Comparison of ENCODE assay signal across 15 mouse cellular contexts in the genomic region with DNA sequence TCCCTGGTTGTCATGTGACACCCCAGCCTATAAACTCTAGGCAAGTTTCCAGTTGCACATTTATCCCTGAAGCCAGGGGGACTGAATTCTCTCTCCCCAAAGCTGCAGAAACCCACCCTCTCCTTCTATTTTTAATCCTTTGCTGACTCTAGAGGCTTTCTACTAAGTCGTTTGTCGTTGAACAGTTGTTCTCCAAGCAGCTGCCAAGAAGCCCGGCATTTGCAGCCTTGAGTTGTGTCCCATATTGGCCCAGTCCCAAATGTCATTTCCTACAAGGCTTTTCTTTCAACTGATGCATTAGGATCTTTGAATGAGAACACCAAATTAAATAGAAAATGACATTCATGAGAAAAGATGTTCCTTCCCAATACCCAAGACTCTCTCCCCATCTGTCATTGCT.
DNase-seq lines count a peak whose midpoint lies in the region; ATAC-seq and TF ChIP-seq lines count a peak whose summit lies in the region.
"Had no signal": no experiment of that assay in that cellular context is flagged by ENCODE, and none has a peak within 500 bp of the region (broad histone marks: within the 10 kb centered on the region; RNA-seq: fewer than 3 reads in every experiment).

No protein-coding gene starts in this region.

- DNase-seq in cerebellum, postnatal 10 days: peak; percentile 56 to 61
- no peak for DNase-seq in cerebellum, adult 11-12 months
- DNase-seq in kidney, postnatal 0 days (ENCODE audit: low spot score): peak; percentile 54
- DNase-seq in kidney, adult 9 months: no peak
- peak; percentile 37 for DNase-seq in midbrain, embryonic 14.5 days
- no peak for DNase-seq in midbrain, embryonic 10.5 days (ENCODE audit: low spot score)
- peak; percentile 4 to 31 for DNase-seq in lung, postnatal 4 days
- DNase-seq in thymus, adult 18-20 months: no peak
- DNase-seq: adrenal gland, postnatal 25 days; cerebellum, adult 2 months; heart, adult 2 months; thymus, adult 2 months had no signal

- ATAC-seq in kidney, postnatal 0 days (replicated peaks; ENCODE audit: low FRiP score, low read depth): no peak
- no peak for ATAC-seq in midbrain, embryonic 14.5 days (ENCODE audit: low FRiP score, low TSS enrichment)
- ATAC-seq: midbrain, embryonic 15.5 days had no signal

- H3K4me3 ChIP-seq in kidney, postnatal 0 days (replicated peaks; ENCODE audit: low read depth, low read length): no peak overlapping the region
- H3K4me3 ChIP-seq in midbrain, embryonic 14.5 days (replicated peaks; ENCODE audit: low read depth, low read length): no peak overlapping the region
- H3K4me3 ChIP-seq in midbrain, embryonic 10.5 days: no peak overlapping the region
- H3K4me3 ChIP-seq: heart, adult 2 months; hindbrain, embryonic 12.5 days; liver, embryonic 15.5 days; midbrain, embryonic 15.5 days had no signal

- H3K27ac ChIP-seq in kidney, postnatal 0 days: no peak overlapping the region
- no peak overlapping the region for H3K27ac ChIP-seq in midbrain, embryonic 14.5 days (replicated peaks; ENCODE audit: low read depth, low read length)
- no peak overlapping the region for H3K27ac ChIP-seq in midbrain, embryonic 10.5 days (replicated peaks)
- H3K27ac ChIP-seq: heart, adult 2 months; hindbrain, embryonic 12.5 days; liver, embryonic 15.5 days; midbrain, embryonic 15.5 days had no signal

- H3K4me2 ChIP-seq in kidney, postnatal 0 days (ENCODE audit: low read length): no peak overlapping the region
- H3K4me2 ChIP-seq in midbrain, embryonic 14.5 days (ENCODE audit: low read length): no peak overlapping the region
- H3K4me2 ChIP-seq: hindbrain, embryonic 12.5 days; liver, embryonic 15.5 days; midbrain, embryonic 15.5 days had no signal

- H3K36me3 ChIP-seq in kidney, postnatal 0 days (ENCODE audit: insufficient read depth, low read length): no peaks in the 10 kb centered on the region
- no peaks in the 10 kb centered on the region for H3K36me3 ChIP-seq in midbrain, embryonic 14.5 days (ENCODE audit: control insufficient read depth, insufficient read depth, low read length)
- no peaks in the 10 kb centered on the region for H3K36me3 ChIP-seq in midbrain, embryonic 10.5 days
- H3K36me3 ChIP-seq: hindbrain, embryonic 12.5 days; liver, embryonic 15.5 days; midbrain, embryonic 15.5 days had no signal

- 37% methylated on average over 3 of the region's 3 CpGs for WGBS in kidney, postnatal 0 days
- 55% methylated on average over 3 of the region's 3 CpGs for WGBS in midbrain, embryonic 14.5 days
- WGBS in midbrain, embryonic 10.5 days: 83% methylated on average over 3 of the region's 3 CpGs

- H3K4me1 ChIP-seq in kidney, postnatal 0 days (replicated peaks; ENCODE audit: insufficient read depth, low read length): no peaks in the 10 kb centered on the region
- no peaks in the 10 kb centered on the region for H3K4me1 ChIP-seq in midbrain, embryonic 14.5 days (ENCODE audit: control insufficient read depth, insufficient read depth, low read length)
- no peaks in the 10 kb centered on the region for H3K4me1 ChIP-seq in midbrain, embryonic 10.5 days
- H3K4me1 ChIP-seq: hindbrain, embryonic 12.5 days; liver, embryonic 15.5 days; midbrain, embryonic 15.5 days had no signal

- no peak for TF ChIP-seq CTCF in kidney, postnatal 0 days (IDR thresholded peaks at IDR 0.05; ENCODE audit: low read depth)

- no peak overlapping the region for H3K9ac ChIP-seq in kidney, postnatal 0 days (ENCODE audit: low read depth, low read length)
- H3K9ac ChIP-seq in midbrain, embryonic 14.5 days (replicated peaks; ENCODE audit: low read length): no peak overlapping the region
- H3K9ac ChIP-seq: hindbrain, embryonic 12.5 days; liver, embryonic 15.5 days; midbrain, embryonic 15.5 days had no signal

- H3K27me3 ChIP-seq in kidney, postnatal 0 days (ENCODE audit: insufficient read depth, low read length): no peaks in the 10 kb centered on the region
- no peaks in the 10 kb centered on the region for H3K27me3 ChIP-seq in midbrain, embryonic 14.5 days (ENCODE audit: control insufficient read depth, insufficient read depth, low read length)
- H3K27me3 ChIP-seq in midbrain, embryonic 10.5 days (ENCODE audit: low read depth, poor library complexity, severe bottlenecking): no peaks in the 10 kb centered on the region
- H3K27me3 ChIP-seq: hindbrain, embryonic 12.5 days; liver, embryonic 15.5 days; midbrain, embryonic 15.5 days had no signal

- no peaks in the 10 kb centered on the region for H3K9me3 ChIP-seq in kidney, postnatal 0 days (replicated peaks; ENCODE audit: low read length)
- H3K9me3 ChIP-seq in midbrain, embryonic 14.5 days (ENCODE audit: control insufficient read depth, low read length): no peaks in the 10 kb centered on the region
- H3K9me3 ChIP-seq in midbrain, embryonic 10.5 days (replicated peaks): no peaks in the 10 kb centered on the region
- H3K9me3 ChIP-seq: hindbrain, embryonic 12.5 days; liver, embryonic 15.5 days; midbrain, embryonic 15.5 days had no signal

Comparison
In these comparisons a context has a peak if more than half of its experiments do, and no peak if none do; other contexts are left out.
1. DNase-seq: peak in cerebellum, postnatal 10 days (2 of 2), kidney, postnatal 0 days (single experiment), midbrain, embryonic 14.5 days (single experiment) and lung, postnatal 4 days (2 of 2); none in cerebellum, adult 11-12 months (single experiment), kidney, adult 9 months (single experiment), midbrain, embryonic 10.5 days (single experiment) and thymus, adult 18-20 months (0 of 2).